Mouse (Mus musculus) hindbrain, embryonic 16.5 days (tissue): ENCODE measurements around the gene Fcf1. TPM values are rescaled to one million over a fixed set of nuclear protein-coding genes. Genes with fewer than 3 reads are reported as not detected.

ENCODE experiments used
- ATAC-seq: fragments of 200-750 bp; cut with Nextera tagmentation; 2 replicates; pipeline ENCODE4 v1.8.0; 2017; ENCODE audit warnings: moderate TSS enrichment, moderate library complexity
- H3K27ac ChIP-seq: fragments of 300-500 bp; sonication (generic); 2 replicates; pipeline ENCODE4 v1.5.1; 2014; ENCODE audit warnings: low read depth, mild to moderate bottlenecking, control low read depth, low read length, moderate library complexity
- H3K27me3 ChIP-seq: fragments of 300-500 bp; sonication (generic); replicated peaks from 2 replicates; pipeline ENCODE4 v1.6.1; 2014; ENCODE audit warnings: low read length; ENCODE audit not compliant: control insufficient read depth, insufficient read depth
- H3K36me3 ChIP-seq: fragments of 300-500 bp; sonication (generic); 2 replicates; pipeline ENCODE4 v1.6.1; 2014; ENCODE audit warnings: mild to moderate bottlenecking, low read length, moderate library complexity, mixed read lengths; ENCODE audit not compliant: control insufficient read depth, insufficient read depth
- H3K4me1 ChIP-seq: fragments of 300-500 bp; sonication (generic); 2 replicates; pipeline ENCODE4 v1.6.1; 2014; ENCODE audit warnings: low read depth, low read length; ENCODE audit not compliant: control insufficient read depth, insufficient read depth
- H3K4me2 ChIP-seq: fragments of 300-500 bp; sonication (generic); 2 replicates; pipeline ENCODE4 v1.6.1; 2014; ENCODE audit warnings: mild to moderate bottlenecking, low read length, control low read depth, moderate library complexity
- H3K4me3 ChIP-seq: fragments of 300-500 bp; sonication (generic); 2 replicates; pipeline ENCODE4 v1.5.1; 2014; ENCODE audit warnings: mild to moderate bottlenecking, low read length, control low read depth, moderate library complexity
- H3K9ac ChIP-seq: fragments of 300-500 bp; sonication (generic); 2 replicates; pipeline ENCODE4 v1.6.1; 2014; ENCODE audit warnings: low read depth, mild to moderate bottlenecking, control low read depth, low read length, moderate library complexity
- H3K9me3 ChIP-seq: fragments of 300-500 bp; sonication (generic); 2 replicates; pipeline ENCODE4 v1.6.1; 2014; ENCODE audit warnings: mild to moderate bottlenecking, low read length, moderate library complexity; ENCODE audit not compliant: control insufficient read depth
- WGBS: fragments of 180-500 bp; shearing (Covaris S2); extraction: QIAGEN DNeasy Blood & Tissue Kit; methylation state at CpG from one replicate; pipeline ENCODE4 v1.1.7; 2014; 5-methylcytosine and 5-hydroxymethylcytosine counted together
- polyA plus RNA-seq: library from polyadenylated mRNA; unstranded; fragments of >200 nt; fragmentation: Nextera tagmentation; extraction: Ambion mirVana; gene quantifications from 2 replicates; pipeline ENCODE4 v1.2.1, GENCODE M21; 2015

Fcf1 gene
- 72.8 and 74.8 TPM in 2 replicates for polyA plus RNA-seq

GRCm38 (mm10) chr12:84970428-84971096 is at the start of gene Fcf1, which contains the start of gene Arel1:
TSS of gene Fcf1 (plus strand) at chr12:84970897.
TSS of gene Arel1 (minus strand) at chr12:84970900.
- peak; percentile 90 for ATAC-seq
- Histone ChIP-seq H3K9me3 (no peaks in the 10 kb centered on the region), H3K27ac (peak within 1 kb of the TSS; percentile 67; the same call in 1 of the 2 replicates), H3K4me1 (peaks cover 19% of the 10 kb centered on the region), H3K4me3 (peak within 1 kb of the TSS; percentile 89), H3K36me3 (peaks cover 2% of the 10 kb centered on the region; the same call in 1 of the 2 replicates), H3K9ac (peak within 1 kb of the TSS; percentile 88), H3K4me2 (peak within 1 kb of the TSS; percentile 96), H3K27me3 (no peaks in the 10 kb centered on the region)
- under 1% methylated on average over 42 of the region's 42 CpGs for WGBS

DNA sequence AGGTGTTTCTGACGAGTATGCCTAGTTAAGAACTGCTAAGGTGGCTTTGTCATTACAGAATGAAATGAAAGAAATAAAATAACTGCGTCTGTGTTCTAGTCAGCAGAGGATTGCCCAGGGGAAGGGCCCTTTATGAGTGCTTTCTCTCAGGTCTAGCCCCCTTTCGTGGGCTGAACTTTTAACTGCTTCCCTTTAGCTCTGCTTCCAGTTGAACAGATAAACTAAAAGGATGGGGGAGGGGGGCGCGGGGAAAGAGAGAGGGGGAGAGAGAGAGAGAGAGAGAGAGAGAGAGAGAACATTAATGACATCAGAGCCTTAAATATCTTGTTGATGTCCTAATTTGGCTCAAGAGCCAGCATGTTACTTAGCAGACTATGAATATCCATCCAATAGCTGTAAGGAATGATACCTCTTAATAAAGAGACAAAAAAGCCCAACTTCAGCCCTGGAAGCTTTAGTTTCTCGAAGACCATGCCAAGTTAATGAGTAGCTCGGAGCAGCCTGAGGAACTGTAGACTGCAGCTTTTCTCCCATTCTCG is 48.7 kb upstream of the Fcf1 start:
- H3K4me2 ChIP-seq: no peak overlapping the region
- no peak overlapping the region for H3K4me3 ChIP-seq
- WGBS: 54% methylated on average over 8 of the region's 8 CpGs
- peaks cover 27% of the 10 kb centered on the region for H3K36me3 ChIP-seq
- no peak for ATAC-seq
- no peak overlapping the region for H3K9ac ChIP-seq
- H3K27me3 ChIP-seq: no peaks in the 10 kb centered on the region
- no peak overlapping the region for H3K27ac ChIP-seq
- H3K4me1 ChIP-seq: no peaks in the 10 kb centered on the region
- H3K9me3 ChIP-seq: no peaks in the 10 kb centered on the region

DNA sequence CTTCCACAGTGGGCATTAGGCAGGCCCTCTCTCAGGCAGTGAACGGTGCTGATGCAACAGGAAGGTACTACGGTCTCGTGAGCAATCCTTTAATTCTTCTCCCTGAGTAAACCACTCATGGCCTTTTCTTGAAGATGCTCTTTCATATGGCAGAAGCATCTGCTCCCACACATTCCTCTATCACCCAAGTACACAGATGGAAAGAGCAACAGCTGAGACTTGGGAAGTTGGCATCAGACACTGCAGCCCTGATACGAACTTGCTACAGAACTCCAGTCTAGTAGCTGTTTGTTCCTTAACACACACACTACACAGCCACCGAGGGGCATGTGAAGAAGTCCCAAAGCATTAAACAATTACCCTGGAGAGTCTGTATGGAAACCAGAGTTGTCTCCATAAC is 46.4 kb upstream of the Fcf1 start:
- Histone ChIP-seq H3K4me2 (no peak overlapping the region), H3K4me1 (no peaks in the 10 kb centered on the region), H3K36me3 (peaks cover 14% of the 10 kb centered on the region), H3K4me3 (no peak overlapping the region), H3K9me3 (no peaks in the 10 kb centered on the region), H3K27me3 (no peaks in the 10 kb centered on the region), H3K9ac (no peak overlapping the region), H3K27ac (no peak overlapping the region)
- no peak for ATAC-seq
- 92% methylated on average over 5 of the region's 5 CpGs for WGBS

- H3K4me1 ChIP-seq: no peaks in the 10 kb centered on the region
- no peak overlapping the region for H3K9ac ChIP-seq
- H3K27ac ChIP-seq: no peak overlapping the region
- WGBS: 94% methylated on average over 6 of the region's 6 CpGs
- no peaks in the 10 kb centered on the region for H3K9me3 ChIP-seq
- H3K27me3 ChIP-seq: no peaks in the 10 kb centered on the region
- H3K4me2 ChIP-seq: no peak overlapping the region
- ATAC-seq: no peak
- H3K4me3 ChIP-seq: no peak overlapping the region
- peaks cover 12% of the 10 kb centered on the region for H3K36me3 ChIP-seq
These were observed 44.2 kb upstream of the Fcf1 start for GRCm38 (mm10) chr12:84926542-84926941.

- ATAC-seq: no peak
- Histone ChIP-seq H3K4me2 (no peak overlapping the region), H3K27me3 (no peaks in the 10 kb centered on the region), H3K36me3 (peaks cover 15% of the 10 kb centered on the region; the same call in 1 of the 2 replicates), H3K9ac (no peak overlapping the region), H3K27ac (no peak overlapping the region), H3K4me3 (no peak overlapping the region), H3K9me3 (no peaks in the 10 kb centered on the region), H3K4me1 (no peaks in the 10 kb centered on the region)
- WGBS: 97% methylated on average over 6 of the region's 6 CpGs
These were observed 38.5 kb upstream of the Fcf1 start for GRCm38 (mm10) chr12:84932210-84932609.

DNA sequence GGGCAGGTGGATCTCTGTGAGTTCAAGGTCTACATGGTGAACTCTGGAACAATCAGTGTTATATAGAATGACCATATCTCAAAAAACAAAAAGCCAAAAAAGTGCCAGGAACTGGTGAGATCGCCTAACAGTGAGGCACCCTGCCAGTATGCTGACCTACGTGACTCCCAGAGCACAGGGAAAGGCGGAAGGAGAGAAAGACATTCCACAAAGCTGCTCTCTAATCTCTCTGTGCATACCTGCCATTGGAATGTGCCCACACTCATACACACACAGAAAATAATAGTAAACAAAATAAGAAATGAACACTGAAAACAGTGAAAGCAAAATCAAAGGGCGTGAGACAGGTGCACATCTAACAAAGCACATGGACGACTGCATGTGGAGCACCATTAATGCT is 35.4 kb upstream of the Fcf1 start:
- Histone ChIP-seq H3K27me3 (no peaks in the 10 kb centered on the region), H3K9ac (no peak overlapping the region), H3K4me3 (no peak overlapping the region), H3K36me3 (peaks cover 19% of the 10 kb centered on the region), H3K27ac (no peak overlapping the region), H3K4me1 (no peaks in the 10 kb centered on the region), H3K4me2 (no peak overlapping the region), H3K9me3 (no peaks in the 10 kb centered on the region)
- WGBS: 83% methylated on average over 5 of the region's 5 CpGs
- ATAC-seq: no peak

DNA sequence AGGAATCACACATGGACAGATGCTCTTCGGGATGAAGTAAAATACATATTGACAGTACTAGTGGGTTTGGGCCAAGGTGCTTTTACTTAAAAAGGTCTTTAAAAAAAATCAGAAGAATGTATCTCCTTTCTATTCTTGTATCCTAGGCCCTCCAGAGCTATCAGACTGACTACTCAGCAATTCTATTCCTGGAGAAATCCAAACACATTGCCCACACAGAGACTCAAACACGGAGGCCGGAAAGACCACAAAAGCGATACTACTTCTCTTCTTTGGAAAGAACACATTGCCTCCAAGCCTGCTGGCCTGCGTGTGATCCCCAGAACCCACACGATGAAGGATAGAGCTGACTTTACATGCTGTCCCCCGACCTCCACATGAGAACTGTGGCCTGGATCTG is 31.6 kb upstream of the Fcf1 start:
- Histone ChIP-seq H3K4me1 (no peaks in the 10 kb centered on the region), H3K9me3 (no peaks in the 10 kb centered on the region), H3K4me2 (no peak overlapping the region), H3K9ac (no peak overlapping the region), H3K4me3 (no peak overlapping the region), H3K27ac (no peak overlapping the region), H3K36me3 (peaks cover 12% of the 10 kb centered on the region), H3K27me3 (no peaks in the 10 kb centered on the region)
- no peak for ATAC-seq
- WGBS: 89% methylated on average over 7 of the region's 7 CpGs

GRCm38 (mm10) chr12:84940343-84940742 is 30.4 kb upstream of the Fcf1 start:
- H3K27me3 ChIP-seq: no peaks in the 10 kb centered on the region
- peaks cover 10% of the 10 kb centered on the region; the same call in 1 of the 2 replicates for H3K36me3 ChIP-seq
- ATAC-seq: no peak
- no peak overlapping the region for H3K27ac ChIP-seq
- no peak overlapping the region for H3K4me3 ChIP-seq
- no peaks in the 10 kb centered on the region for H3K4me1 ChIP-seq
- H3K4me2 ChIP-seq: no peak overlapping the region
- 95% methylated on average over 7 of the region's 7 CpGs for WGBS
- H3K9me3 ChIP-seq: no peaks in the 10 kb centered on the region
- no peak overlapping the region for H3K9ac ChIP-seq

DNA sequence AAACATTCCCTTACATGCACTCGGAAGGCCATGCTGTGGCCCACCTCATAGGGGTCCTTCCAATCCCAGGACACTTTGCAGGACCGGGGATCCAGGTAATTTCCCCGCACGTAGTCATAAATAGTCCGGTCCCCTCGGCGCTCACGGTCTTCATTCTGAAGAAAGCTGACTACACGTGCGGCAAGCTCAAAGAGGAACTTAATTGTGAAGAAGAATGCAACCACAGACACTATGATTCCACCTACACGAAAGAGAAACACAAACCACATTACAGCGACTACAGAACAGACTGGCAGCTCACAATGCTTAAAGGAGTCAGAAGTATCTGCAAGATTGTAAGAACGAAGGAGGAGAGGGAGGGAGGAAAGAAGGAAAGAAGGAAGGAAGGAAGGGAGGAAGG is 29.0 kb upstream of the Fcf1 start:
- H3K4me3 ChIP-seq: no peak overlapping the region
- H3K27me3 ChIP-seq: no peaks in the 10 kb centered on the region
- H3K4me1 ChIP-seq: no peaks in the 10 kb centered on the region
- H3K9ac ChIP-seq: no peak overlapping the region
- H3K36me3 ChIP-seq: peaks cover 10% of the 10 kb centered on the region; the same call in 1 of the 2 replicates
- no peak overlapping the region for H3K4me2 ChIP-seq
- 93% methylated on average over 13 of the region's 13 CpGs for WGBS
- H3K27ac ChIP-seq: no peak overlapping the region
- no peak for ATAC-seq
- no peaks in the 10 kb centered on the region for H3K9me3 ChIP-seq
